ENCODE assay signal across 13 mouse cellular contexts in the genomic region with DNA sequence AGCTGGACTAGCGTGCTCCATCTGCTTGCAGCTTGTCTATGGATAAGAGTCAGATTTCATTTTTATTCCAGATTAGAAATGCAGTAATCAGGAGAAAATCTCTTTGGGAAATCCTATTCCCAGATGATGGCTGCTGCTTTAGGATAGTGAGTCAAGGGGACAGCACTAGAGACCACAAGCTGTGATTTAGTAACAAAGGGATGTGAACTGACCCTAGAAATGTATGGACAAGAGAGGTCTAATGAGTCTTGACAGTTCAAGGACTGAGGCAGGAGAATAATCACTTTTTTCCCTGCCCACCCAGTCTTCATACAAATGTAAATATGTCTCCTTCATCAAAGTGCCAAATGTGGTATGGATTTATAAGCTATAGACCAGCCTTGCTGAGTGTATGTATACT.
"Had no signal": no experiment of that assay in that cellular context is flagged by ENCODE, and none has a peak within 500 bp of the region (broad histone marks: within the 10 kb centered on the region; RNA-seq: fewer than 3 reads in every experiment).

No protein-coding gene starts in this region.

- H3K9ac ChIP-seq: limb, embryonic 13.5 days; liver, embryonic 14.5 days; neural tube, embryonic 13.5 days had no signal

- H3K27ac ChIP-seq: limb, embryonic 13.5 days; liver, embryonic 14.5 days; neural tube, embryonic 13.5 days had no signal

- H3K4me2 ChIP-seq: limb, embryonic 13.5 days; neural tube, embryonic 13.5 days had no signal

- H3K4me1 ChIP-seq: limb, embryonic 13.5 days had no signal

- H3K4me3 ChIP-seq: limb, embryonic 13.5 days; myocyte; neural tube, embryonic 13.5 days had no signal

- H3K27me3 ChIP-seq: limb, embryonic 13.5 days; neural tube, embryonic 13.5 days had no signal

- DNase-seq: kidney, adult 11 months; kidney, adult 9 months; kidney, postnatal 14 days; left cerebral cortex, postnatal 4 days; lung, adult 18-20 months; right cerebral cortex, adult 18-20 months; right cerebral cortex, postnatal 25 days; thymus, adult 18-20 months; thymus, postnatal 14 days had no signal

- H3K9me3 ChIP-seq: limb, embryonic 13.5 days; neural tube, embryonic 13.5 days had no signal

- H3K36me3 ChIP-seq: neural tube, embryonic 13.5 days had no signal
